Mouse (Mus musculus) cerebellum, postnatal 4 days (tissue): ENCODE results near the gene Krt17.
"Not testable (repeated sequence)": the region's sequence is repeated elsewhere in the genome, so short reads cannot be mapped to it uniquely, and the experiment has no call there.

Source experiments
- DNase-seq, 2 experiments: peaks; one replicate each; pipeline ENCODE4 v3.0.0; 2022; ENCODE audit warnings: low spot score in 2 of 2, mixed read lengths in 1 of 2

Krt17 gene

GRCm38 (mm10) chr11:100260514-100261234 lies at the start of gene Krt17:
TSS of gene Krt17 (minus strand) at chr11:100261029.
- DNase-seq, result peak in 1 of 2 experiments; percentile 16

- DNase-seq, result not testable (repeated sequence)
Observed at GRCm38 (mm10) chr11:100308672-100309071, 47.8 kb upstream of the Krt17 start.

- DNase-seq, result no peak
Observed at GRCm38 (mm10) chr11:100307900-100308299, 47.1 kb upstream of the Krt17 start.

GRCm38 (mm10) chr11:100301292-100301691 lies 40.5 kb upstream of the Krt17 start:
- DNase-seq, result no peak

GRCm38 (mm10) chr11:100300293-100300692 lies 39.5 kb upstream of the Krt17 start:
- peak; percentile 46 to 66 for DNase-seq

- peak; percentile 86 to 91 for DNase-seq
Observed at GRCm38 (mm10) chr11:100298274-100299036, 37.6 kb upstream of the Krt17 start.

GRCm38 (mm10) chr11:100297801-100298200 lies 37.0 kb upstream of the Krt17 start:
- DNase-seq, result no peak

GRCm38 (mm10) chr11:100295308-100295707 lies 34.5 kb upstream of the Krt17 start:
- DNase-seq, result peak; percentile 76 to 91

- DNase-seq, result no peak
Observed at GRCm38 (mm10) chr11:100292884-100293283, 32.1 kb upstream of the Krt17 start.

- no peak for DNase-seq
Observed at GRCm38 (mm10) chr11:100290235-100290634, 29.4 kb upstream of the Krt17 start.

- DNase-seq, result no peak
Observed at GRCm38 (mm10) chr11:100288942-100289341, 28.1 kb upstream of the Krt17 start.

- DNase-seq, result no peak
Observed at GRCm38 (mm10) chr11:100287024-100287423, 26.2 kb upstream of the Krt17 start.

GRCm38 (mm10) chr11:100284988-100285387 lies 24.2 kb upstream of the Krt17 start:
- DNase-seq, result no peak

GRCm38 (mm10) chr11:100282549-100282948 lies 21.7 kb upstream of the Krt17 start:
- DNase-seq, result peak; percentile 68 to 82

- peak; percentile 87 to 92 for DNase-seq
Observed at GRCm38 (mm10) chr11:100281596-100282544, 21.0 kb upstream of the Krt17 start.

GRCm38 (mm10) chr11:100278759-100279158 lies 17.9 kb upstream of the Krt17 start:
- DNase-seq, result no peak

GRCm38 (mm10) chr11:100277726-100278480 lies 17.1 kb upstream of the Krt17 start:
- no peak for DNase-seq

GRCm38 (mm10) chr11:100275466-100275865 lies 14.6 kb upstream of the Krt17 start:
- no peak for DNase-seq

GRCm38 (mm10) chr11:100274719-100275118 lies 13.9 kb upstream of the Krt17 start:
- DNase-seq, result no peak

- DNase-seq, result no peak
Observed at GRCm38 (mm10) chr11:100271878-100272277, 11.0 kb upstream of the Krt17 start.

- DNase-seq, result no peak
Observed at GRCm38 (mm10) chr11:100269821-100270332, 9.0 kb upstream of the Krt17 start, which contains the start of gene Krt42. TSS of gene Krt42 (minus strand) at chr11:100269871.
